ENCODE assay signal across 8 mouse cellular contexts in genomic region chr8:113635592-113636279, GRCm38 (mm10). TPM values are rescaled to one million over a fixed set of nuclear protein-coding genes. Genes with fewer than 3 reads are reported as not detected.
DNase-seq lines count a peak whose midpoint lies in the region; ATAC-seq and TF ChIP-seq lines count a peak whose summit lies in the region.

No protein-coding gene starts in this region.

- H3K36me3 ChIP-seq in heart, embryonic 10.5 days: peaks cover 22% of the 10 kb centered on the region
- peaks cover 32% of the 10 kb centered on the region for H3K36me3 ChIP-seq in hindbrain, embryonic 10.5 days
- H3K36me3 ChIP-seq in liver, postnatal 0 days (replicated peaks; ENCODE audit: insufficient read depth, low read length): peaks cover 14% of the 10 kb centered on the region
- peaks cover 22% of the 10 kb centered on the region for H3K36me3 ChIP-seq in stomach, embryonic 14.5 days (ENCODE audit: control insufficient read depth, insufficient read depth, low read length)

- peaks cover 20% of the 10 kb centered on the region for H3K4me1 ChIP-seq in heart, embryonic 10.5 days
- H3K4me1 ChIP-seq in bone marrow macrophage, adult 2 months (ENCODE audit: control insufficient read depth, insufficient read depth, low read length): peaks cover 6% of the 10 kb centered on the region
- H3K4me1 ChIP-seq in hindbrain, embryonic 10.5 days (replicated peaks): peaks cover 24% of the 10 kb centered on the region
- peaks cover 15% of the 10 kb centered on the region for H3K4me1 ChIP-seq in liver, postnatal 0 days (ENCODE audit: insufficient read depth)
- 0 out of 2 replicates have a peak, but pooled peaks cover 2% of the 10 kb centered on the region for H3K4me1 ChIP-seq in stomach, embryonic 14.5 days (ENCODE audit: control insufficient read depth, insufficient read depth, low read length)

- WGBS in heart, embryonic 10.5 days: 1% methylated on average over 44 of the region's 44 CpGs
- under 1% methylated on average over 44 of the region's 44 CpGs for WGBS in hindbrain, embryonic 10.5 days
- WGBS in liver, postnatal 0 days (ENCODE audit: insufficient replicate concordance): under 1% methylated on average over 44 of the region's 44 CpGs
- WGBS in stomach, embryonic 14.5 days: 2% methylated on average over 44 of the region's 44 CpGs

- no peak for TF ChIP-seq EP300 in liver, postnatal 0 days (IDR thresholded peaks at IDR 0.05; ENCODE audit: low read depth)

- no peak for TF ChIP-seq CTCF in bone marrow macrophage, adult 2 months (IDR thresholded peaks at IDR 0.05; ENCODE audit: low read depth, low read length)
- TF ChIP-seq CTCF in liver, postnatal 0 days (IDR thresholded peaks at IDR 0.05; ENCODE audit: low read depth): no peak

- no peak for TF ChIP-seq POLR2A in bone marrow macrophage, adult 2 months (IDR thresholded peaks at IDR 0.05; ENCODE audit: borderline replicate concordance, low read depth, low read length)

- H3K9me3 ChIP-seq in heart, embryonic 10.5 days: no peaks in the 10 kb centered on the region
- no peaks in the 10 kb centered on the region for H3K9me3 ChIP-seq in hindbrain, embryonic 10.5 days
- no peaks in the 10 kb centered on the region for H3K9me3 ChIP-seq in liver, postnatal 0 days (ENCODE audit: low read length)
- H3K9me3 ChIP-seq in stomach, embryonic 14.5 days (ENCODE audit: control insufficient read depth, low read depth, low read length): no peaks in the 10 kb centered on the region

- ATAC-seq in liver, postnatal 0 days: peak; percentile 80
- ATAC-seq in stomach, embryonic 14.5 days (ENCODE audit: insufficient number of reproducible peaks, insufficient read depth, low FRiP score, low read depth): peak; percentile 72

- H3K9ac ChIP-seq in liver, postnatal 0 days (replicated peaks): peak overlapping the region; percentile 80
- peak overlapping the region; percentile 64 for H3K9ac ChIP-seq in stomach, embryonic 14.5 days (replicated peaks; ENCODE audit: low read depth, low read length)

- no peaks in the 10 kb centered on the region for H3K27me3 ChIP-seq in heart, embryonic 10.5 days (ENCODE audit: insufficient read depth, poor library complexity, severe bottlenecking)
- no peaks in the 10 kb centered on the region for H3K27me3 ChIP-seq in hindbrain, embryonic 10.5 days (ENCODE audit: insufficient read depth, poor library complexity, severe bottlenecking)
- no peaks in the 10 kb centered on the region for H3K27me3 ChIP-seq in liver, postnatal 0 days (ENCODE audit: insufficient read depth, low read length)
- no peaks in the 10 kb centered on the region for H3K27me3 ChIP-seq in stomach, embryonic 14.5 days (ENCODE audit: control insufficient read depth, insufficient read depth, low read length)

- peak overlapping the region; percentile 100 for H3K4me2 ChIP-seq in liver, postnatal 0 days (ENCODE audit: low read depth, low read length)
- H3K4me2 ChIP-seq in stomach, embryonic 14.5 days (replicated peaks; ENCODE audit: low read depth, low read length): peak overlapping the region; percentile 97

- DNase-seq in heart, embryonic 10.5 days (ENCODE audit: low spot score): no peak
- no peak for DNase-seq in heart, adult 18-20 months
- peak; percentile 95 for DNase-seq in 3134 (ENCODE audit: extremely low read depth, insufficient read length, low spot score)
- DNase-seq in hindbrain, embryonic 10.5 days (ENCODE audit: low spot score): no peak
- peak; percentile 93 for DNase-seq in liver, postnatal 0 days
- DNase-seq in adrenal gland, adult 8-10 months: no peak

- H3K4me3 ChIP-seq in heart, embryonic 10.5 days: peak overlapping the region; percentile 72
- peak overlapping the region; percentile 84 for H3K4me3 ChIP-seq in bone marrow macrophage, adult 2 months (ENCODE audit: insufficient read depth, low read length)
- peak overlapping the region; percentile 81 for H3K4me3 ChIP-seq in hindbrain, embryonic 10.5 days
- H3K4me3 ChIP-seq in liver, postnatal 0 days (ENCODE audit: low read depth, low read length): peak overlapping the region; percentile 80
- peak overlapping the region; percentile 75 for H3K4me3 ChIP-seq in stomach, embryonic 14.5 days (ENCODE audit: low read depth, low read length)

- H3K27ac ChIP-seq in heart, embryonic 10.5 days: peak overlapping the region; percentile 94
- peak overlapping the region; percentile 94 for H3K27ac ChIP-seq in bone marrow macrophage, adult 2 months (ENCODE audit: insufficient read depth, low read depth, low read length)
- peak overlapping the region; percentile 97 for H3K27ac ChIP-seq in hindbrain, embryonic 10.5 days
- H3K27ac ChIP-seq in liver, postnatal 0 days (ENCODE audit: low read depth): peak overlapping the region; percentile 96
- H3K27ac ChIP-seq in stomach, embryonic 14.5 days (ENCODE audit: low read length): peak overlapping the region; percentile 93

RNA-seq across cellular contexts. Expression of gene Mon1b, which starts 0.3 kb away (rescaled TPM):
- 6.6 and 6.8 TPM in 2 replicates for polyA plus RNA-seq in heart, embryonic 10.5 days (2016; fragmentation: Nextera tagmentation; extraction: Ambion mirVana)
- 1 to 10 TPM; 6.0 to 6.7 TPM for total RNA-seq in heart, adult 18-20 months (2021)
- polyA plus RNA-seq in bone marrow macrophage, adult 2 months (2012; ENCODE audit: insufficient read depth, insufficient read length, missing spikeins): 14.9 and 15.7 TPM in 2 replicates
- 10.2 and 11.5 TPM in 2 replicates for polyA plus RNA-seq in hindbrain, embryonic 10.5 days (2016; fragmentation: Nextera tagmentation; extraction: Ambion mirVana)
- polyA plus RNA-seq in liver, postnatal 0 days (2015; fragmentation: Nextera tagmentation; extraction: Ambion mirVana): 1.4 and 1.6 TPM in 2 replicates
- polyA plus RNA-seq in stomach, embryonic 14.5 days (2014; fragmentation: Nextera tagmentation; extraction: Ambion mirVana): 8.0 and 9.7 TPM in 2 replicates
- total RNA-seq in adrenal gland, adult 8-10 months (2022): 10 to 100 TPM; 21.1 to 25.5 (median 23.7) TPM

RNA-seq across cellular contexts. Expression of gene Syce1l, which starts 7.3 kb away (rescaled TPM):
- polyA plus RNA-seq in heart, embryonic 10.5 days (2016; fragmentation: Nextera tagmentation; extraction: Ambion mirVana): not detected in 2 replicates
- not detected for total RNA-seq in heart, adult 18-20 months (2021)
- polyA plus RNA-seq in bone marrow macrophage, adult 2 months (2012; ENCODE audit: insufficient read depth, insufficient read length, missing spikeins): not detected in 2 replicates
- polyA plus RNA-seq in hindbrain, embryonic 10.5 days (2016; fragmentation: Nextera tagmentation; extraction: Ambion mirVana): not detected in 2 replicates
- polyA plus RNA-seq in liver, postnatal 0 days (2015; fragmentation: Nextera tagmentation; extraction: Ambion mirVana): not detected in 2 replicates
- polyA plus RNA-seq in stomach, embryonic 14.5 days (2014; fragmentation: Nextera tagmentation; extraction: Ambion mirVana): not detected in 2 replicates
- total RNA-seq in adrenal gland, adult 8-10 months (2022): under 1 TPM in 2 of 4 experiments, not detected in 2; 0.49 to 0.62 TPM

Comparison
In these comparisons a context has a peak if more than half of its experiments do, and no peak if none do; other contexts are left out.
1. DNase-seq: peak in 3134 (single experiment) and liver, postnatal 0 days (single experiment); none in heart, embryonic 10.5 days (single experiment), heart, adult 18-20 months (0 of 2), hindbrain, embryonic 10.5 days (single experiment) and adrenal gland, adult 8-10 months (single experiment).
2. Peak in every context shown above with its lines, with median percentiles within 50 percentile points of each other: H3K27ac ChIP-seq and H3K4me3 ChIP-seq.